8 mouse cellular contexts compared by ENCODE assay signal in the genomic region with DNA sequence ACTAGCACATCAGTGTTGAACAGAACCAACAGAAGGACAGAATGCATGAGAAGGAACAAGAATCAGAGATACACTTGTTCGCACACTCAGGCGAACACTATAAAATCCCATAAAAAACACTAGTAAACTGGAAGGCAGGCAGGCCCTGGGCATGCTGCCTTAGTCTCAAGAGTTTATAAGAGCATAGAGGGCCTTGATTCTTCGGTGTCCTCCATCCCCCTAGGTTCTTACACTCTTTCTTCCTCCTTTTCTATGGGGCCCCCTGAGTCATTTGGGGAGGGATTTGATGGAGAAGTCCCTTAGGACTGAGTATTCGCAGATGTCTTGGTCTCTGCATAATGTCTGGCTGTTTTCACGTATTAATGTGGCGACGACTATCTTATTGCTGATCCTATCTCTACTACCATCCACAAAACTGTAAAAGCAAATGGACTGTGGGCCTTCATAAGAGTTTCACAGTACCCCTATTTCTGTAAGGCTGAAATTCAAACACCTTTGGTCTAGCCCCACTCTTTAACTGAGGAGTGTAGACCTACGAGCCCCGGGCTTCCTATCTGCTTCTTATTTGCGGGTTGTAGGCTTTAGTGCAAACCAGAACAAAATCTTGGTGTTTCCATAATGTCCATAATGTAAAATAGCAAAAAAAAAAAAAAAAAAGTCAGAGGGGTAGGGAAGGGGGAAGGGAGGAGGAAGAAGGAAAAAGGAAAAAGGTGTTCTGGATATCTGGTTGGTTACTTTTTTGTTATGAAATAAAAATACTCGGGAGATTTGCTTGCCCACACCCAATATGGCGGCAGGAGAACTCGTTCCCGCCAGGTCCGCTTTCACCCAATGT. TPM values are rescaled to one million over a fixed set of nuclear protein-coding genes. Genes with fewer than 3 reads are reported as not detected.
DNase-seq lines count a peak whose midpoint lies in the region; ATAC-seq and TF ChIP-seq lines count a peak whose summit lies in the region.

No protein-coding gene starts in this region.

- TF ChIP-seq CTCF in left cerebral cortex, adult 2 months (IDR thresholded peaks at IDR 0.05) = no peak
- TF ChIP-seq CTCF in cortical plate, adult 2 months (IDR thresholded peaks at IDR 0.05; ENCODE audit: extremely low read depth, insufficient read depth, low read length) = no peak

- no peak for TF ChIP-seq POLR2A in cortical plate, adult 2 months (IDR thresholded peaks at IDR 0.05; ENCODE audit: extremely low read depth, insufficient read depth, low read length)

- peak; percentile 0; the same call in 1 of the 2 replicates for ATAC-seq in hindbrain, embryonic 16.5 days

- 53% methylated on average over 15 of the region's 15 CpGs for WGBS in hindbrain, embryonic 16.5 days

- H3K27ac ChIP-seq in left cerebral cortex, adult 2 months = peak overlapping the region; percentile 17; the same call in 1 of the 2 replicates
- no peak overlapping the region for H3K27ac ChIP-seq in cortical plate, adult 2 months (ENCODE audit: insufficient read depth, low read length)
- peak overlapping the region; percentile 25; the same call in 1 of the 2 replicates for H3K27ac ChIP-seq in hindbrain, embryonic 16.5 days (ENCODE audit: low read depth, low read length)

- H3K9ac ChIP-seq in hindbrain, embryonic 16.5 days (ENCODE audit: low read depth, low read length) = no peak overlapping the region

- no peaks in the 10 kb centered on the region for H3K4me1 ChIP-seq in cortical plate, adult 2 months (ENCODE audit: control insufficient read depth, insufficient read depth, low read length)
- H3K4me1 ChIP-seq in hindbrain, embryonic 16.5 days (ENCODE audit: control insufficient read depth, insufficient read depth, low read depth, low read length) = peaks cover 12% of the 10 kb centered on the region

- H3K4me2 ChIP-seq in hindbrain, embryonic 16.5 days (ENCODE audit: low read length) = peak overlapping the region; percentile 47

- DNase-seq in left cerebral cortex, adult 2 months (ENCODE audit: extremely low spot score in 1 of 2, low spot score in 2 of 2) = no peak
- DNase-seq in left cerebral cortex, postnatal 14 days (ENCODE audit: low spot score in 2 of 2) = no peak
- DNase-seq in naive thymus-derived CD4-positive, alpha-beta T cell, adult 2 months (ENCODE audit: low read depth) = peak; percentile 23
- DNase-seq in urinary bladder, adult 18-20 months (ENCODE audit: low spot score in 2 of 2) = no peak
- DNase-seq in right cerebral cortex, adult 2 months (ENCODE audit: low spot score in 2 of 2) = no peak
- no peak for DNase-seq in cerebellum, postnatal 14 days

- H3K36me3 ChIP-seq in hindbrain, embryonic 16.5 days (ENCODE audit: control insufficient read depth, insufficient read depth, low read length) = 0 out of 2 replicates have a peak, but pooled peaks cover 5% of the 10 kb centered on the region

- H3K4me3 ChIP-seq in left cerebral cortex, adult 2 months = peak overlapping the region; percentile 76
- peak overlapping the region; percentile 53; the same call in 1 of the 2 replicates for H3K4me3 ChIP-seq in cortical plate, adult 2 months (ENCODE audit: insufficient read depth, low read length)
- H3K4me3 ChIP-seq in hindbrain, embryonic 16.5 days (ENCODE audit: low read length) = peak overlapping the region; percentile 65

- H3K27me3 ChIP-seq in hindbrain, embryonic 16.5 days (replicated peaks; ENCODE audit: control insufficient read depth, insufficient read depth, low read length) = peaks cover 3% of the 10 kb centered on the region; the same call in 1 of the 2 replicates

- no peaks in the 10 kb centered on the region for H3K9me3 ChIP-seq in hindbrain, embryonic 16.5 days (ENCODE audit: control insufficient read depth, low read length)

- intact Hi-C loops in left cerebral cortex, adult 2 months (cut with DNase I) = no loop called here
- intact Hi-C loops in left cerebral cortex, postnatal 14 days (cut with DNase I) = no loop called here

RNA-seq across cellular contexts. Expression of gene Rrm1, which starts 0.5 kb away (rescaled TPM):
- total RNA-seq in left cerebral cortex, adult 2 months (2021) = 10 to 100 TPM; 10.4 to 12.3 TPM
- 10 to 100 TPM; 11.4 TPM for total RNA-seq in left cerebral cortex, postnatal 14 days (2021)
- 11.0 and 12.5 TPM in 2 replicates for polyA plus RNA-seq in cortical plate, adult 2 months (2012; rRNA removed)
- 48.8 and 55.7 TPM in 2 replicates for polyA plus RNA-seq in hindbrain, embryonic 16.5 days (2015; fragmentation: Nextera tagmentation; extraction: Ambion mirVana)

RNA-seq across cellular contexts. Expression of gene Olfr543, which starts 40.4 kb away (rescaled TPM):
- total RNA-seq in left cerebral cortex, adult 2 months (2021) = not detected
- not detected for total RNA-seq in left cerebral cortex, postnatal 14 days (2021)
- not detected in 2 replicates for polyA plus RNA-seq in cortical plate, adult 2 months (2012; rRNA removed)
- 0.66 and 0.71 TPM in 2 replicates for polyA plus RNA-seq in hindbrain, embryonic 16.5 days (2015; fragmentation: Nextera tagmentation; extraction: Ambion mirVana)

RNA-seq across cellular contexts. Expression of gene Olfr544, which starts 47.1 kb away (rescaled TPM):
- total RNA-seq in left cerebral cortex, adult 2 months (2021) = not detected
- not detected for total RNA-seq in left cerebral cortex, postnatal 14 days (2021)
- not detected in 2 replicates for polyA plus RNA-seq in cortical plate, adult 2 months (2012; rRNA removed)
- polyA plus RNA-seq in hindbrain, embryonic 16.5 days (2015; fragmentation: Nextera tagmentation; extraction: Ambion mirVana) = 0.05 and 0.14 TPM in 2 replicates

RNA-seq across cellular contexts. Expression of gene Olfr545, which starts 58.3 kb away (rescaled TPM):
- not detected for total RNA-seq in left cerebral cortex, adult 2 months (2021)
- total RNA-seq in left cerebral cortex, postnatal 14 days (2021) = not detected
- not detected in 2 replicates for polyA plus RNA-seq in cortical plate, adult 2 months (2012; rRNA removed)
- polyA plus RNA-seq in hindbrain, embryonic 16.5 days (2015; fragmentation: Nextera tagmentation; extraction: Ambion mirVana) = 0.24 and 0.45 TPM in 2 replicates
